In genomic region chr5:124032001-124032508, GRCm38 (mm10) we compare ENCODE assay signal across 8 mouse cellular contexts. TPM values are rescaled to one million over a fixed set of nuclear protein-coding genes. Genes with fewer than 3 reads are reported as not detected.
DNase-seq lines count a peak whose midpoint lies in the region; ATAC-seq lines count a peak whose summit lies in the region.

Gene Vps37b, minus strand, starts transcription at chr5:124032270.

- intact Hi-C loops in left cerebral cortex, postnatal 25 days (cut with DNase I): no loop called here

- peak; percentile 86 for ATAC-seq in intestine, embryonic 16.5 days

- under 1% methylated on average over 52 of the region's 52 CpGs for WGBS in embryonic facial prominence, embryonic 10.5 days
- under 1% methylated on average over 52 of the region's 52 CpGs for WGBS in intestine, embryonic 16.5 days

- no peaks in the 10 kb centered on the region for H3K9me3 ChIP-seq in embryonic facial prominence, embryonic 10.5 days
- no peaks in the 10 kb centered on the region for H3K9me3 ChIP-seq in intestine, embryonic 16.5 days (ENCODE audit: control insufficient read depth, low read length)

- H3K36me3 ChIP-seq in embryonic facial prominence, embryonic 10.5 days (replicated peaks): peaks cover 29% of the 10 kb centered on the region
- no peaks in the 10 kb centered on the region for H3K36me3 ChIP-seq in intestine, embryonic 16.5 days (ENCODE audit: control insufficient read depth, insufficient read depth, low read length)

- DNase-seq in adrenal gland, postnatal 14 days: peak; percentile 96
- DNase-seq in embryonic facial prominence, embryonic 10.5 days (ENCODE audit: low spot score): peak; percentile 96
- DNase-seq in gonadal fat pad, adult 2 months (ENCODE audit: low read depth): no peak
- DNase-seq in left cerebral cortex, postnatal 25 days (ENCODE audit: low spot score in 2 of 2): peak; percentile 89 to 93
- DNase-seq in mesoderm, embryonic 11.5 days (ENCODE audit: low read depth, low spot score): peak; percentile 97
- peak; percentile 93 for DNase-seq in right cerebral cortex, postnatal 25 days
- peak; percentile 83 to 90 for DNase-seq in urinary bladder, postnatal 4 days (ENCODE audit: low spot score in 2 of 2)

- H3K4me2 ChIP-seq in intestine, embryonic 16.5 days (ENCODE audit: low read depth, low read length): peak within 1 kb of the TSS; percentile 79

- H3K4me3 ChIP-seq in embryonic facial prominence, embryonic 10.5 days: peak within 1 kb of the TSS; percentile 96
- H3K4me3 ChIP-seq in intestine, embryonic 16.5 days (ENCODE audit: low read length): peak within 1 kb of the TSS; percentile 91

- H3K4me1 ChIP-seq in embryonic facial prominence, embryonic 10.5 days: peaks cover 56% of the 10 kb centered on the region
- H3K4me1 ChIP-seq in intestine, embryonic 16.5 days (ENCODE audit: control insufficient read depth, insufficient read depth, low read length): peaks cover 26% of the 10 kb centered on the region

- H3K27me3 ChIP-seq in embryonic facial prominence, embryonic 10.5 days (replicated peaks; ENCODE audit: low read depth, poor library complexity, severe bottlenecking): no peaks in the 10 kb centered on the region
- H3K27me3 ChIP-seq in intestine, embryonic 16.5 days (replicated peaks; ENCODE audit: control insufficient read depth, insufficient read depth, low read length): no peaks in the 10 kb centered on the region

- peak within 1 kb of the TSS; percentile 96 for H3K27ac ChIP-seq in embryonic facial prominence, embryonic 10.5 days (replicated peaks)
- peak within 1 kb of the TSS; percentile 87 for H3K27ac ChIP-seq in intestine, embryonic 16.5 days (ENCODE audit: low read length)

- H3K9ac ChIP-seq in intestine, embryonic 16.5 days (ENCODE audit: low read depth, low read length): peak within 1 kb of the TSS; percentile 98

RNA-seq across cellular contexts. Expression of gene Vps37b, which starts in this region (rescaled TPM):
- 65.2 and 85.1 TPM in 2 replicates for total RNA-seq in adrenal gland, postnatal 14 days (2021)
- polyA plus RNA-seq in embryonic facial prominence, embryonic 10.5 days (2016; fragmentation: Nextera tagmentation; extraction: Ambion mirVana): 43.8 and 47.6 TPM in 2 replicates
- 45.2 and 54.3 TPM in 2 replicates for polyA plus RNA-seq in gonadal fat pad, adult 2 months (2012; rRNA removed)
- polyA plus RNA-seq in intestine, embryonic 16.5 days (2015; fragmentation: Nextera tagmentation; extraction: Ambion mirVana): 25.7 and 27.1 TPM in 2 replicates
- total RNA-seq in left cerebral cortex, postnatal 25 days (2021): 10 to 100 TPM; 46.7 to 50.6 TPM
